Mouse (Mus musculus): ENCODE measurements around the gene Tcf23. TPM values are rescaled to one million over a fixed set of nuclear protein-coding genes. Genes with fewer than 3 reads are reported as not detected.

Tcf23 gene
- polyA plus RNA-seq, 1 experiment from 2014 or later: 0.04 TPM

GRCm38 (mm10) chr5:30949654-30950326 lies 18.7 kb upstream of the Tcf23 start:
- DNase-seq (ENCODE audit: low spot score): peak; percentile 94

- DNase-seq (ENCODE audit: low spot score): no peak
Observed at GRCm38 (mm10) chr5:30950451-30950850, 18.0 kb upstream of the Tcf23 start.

GRCm38 (mm10) chr5:30950922-30951321 lies 17.5 kb upstream of the Tcf23 start:
- no peak for DNase-seq (ENCODE audit: low spot score)

GRCm38 (mm10) chr5:30951706-30952105 lies 16.8 kb upstream of the Tcf23 start:
- no peak for DNase-seq (ENCODE audit: low spot score)

- no peak for DNase-seq (ENCODE audit: low spot score)
Observed at GRCm38 (mm10) chr5:30952551-30952950, 15.9 kb upstream of the Tcf23 start.

GRCm38 (mm10) chr5:30954065-30954464 lies 14.4 kb upstream of the Tcf23 start:
- DNase-seq (ENCODE audit: low spot score): no peak

- DNase-seq (ENCODE audit: low spot score): no peak
Observed at GRCm38 (mm10) chr5:30954556-30954955, 13.9 kb upstream of the Tcf23 start.

GRCm38 (mm10) chr5:30955751-30956150 lies 12.7 kb upstream of the Tcf23 start:
- DNase-seq (ENCODE audit: low spot score): no peak

- no peak for DNase-seq (ENCODE audit: low spot score)
Observed at GRCm38 (mm10) chr5:30957891-30958290, 10.6 kb upstream of the Tcf23 start.

- DNase-seq (ENCODE audit: low spot score): no peak
Observed at GRCm38 (mm10) chr5:30959198-30959854, 9.1 kb upstream of the Tcf23 start.

- DNase-seq (ENCODE audit: low spot score): peak; percentile 99
Observed at GRCm38 (mm10) chr5:30959966-30960501, 8.4 kb upstream of the Tcf23 start, which contains the start of gene Preb. Preb (minus strand) TSS chr5:30960361.

- no peak for DNase-seq (ENCODE audit: low spot score)
Observed at GRCm38 (mm10) chr5:30960814-30961213, 7.6 kb upstream of the Tcf23 start.

- peak; percentile 66 for DNase-seq (ENCODE audit: low spot score)
Observed at GRCm38 (mm10) chr5:30961545-30962505, 6.6 kb upstream of the Tcf23 start.

GRCm38 (mm10) chr5:30963916-30964315 lies 4.5 kb upstream of the Tcf23 start:
- DNase-seq (ENCODE audit: low spot score): no peak

GRCm38 (mm10) chr5:30966189-30966588 lies 2.3 kb upstream of the Tcf23 start:
- DNase-seq (ENCODE audit: low spot score): no peak

- DNase-seq (ENCODE audit: low spot score): no peak
Observed at GRCm38 (mm10) chr5:30969440-30969839, 978 bp downstream of the Tcf23 start.

GRCm38 (mm10) chr5:30974870-30975656 lies 6.6 kb downstream of the Tcf23 start:
- no peak for DNase-seq (ENCODE audit: low spot score)

GRCm38 (mm10) chr5:30982357-30982756 lies 13.9 kb downstream of the Tcf23 start:
- no peak for DNase-seq (ENCODE audit: low spot score)

- DNase-seq (ENCODE audit: low spot score): no peak
Observed at GRCm38 (mm10) chr5:30992980-30993676, 24.7 kb downstream of the Tcf23 start.

- DNase-seq (ENCODE audit: low spot score): no peak
Observed at GRCm38 (mm10) chr5:30994074-30994473, 25.6 kb downstream of the Tcf23 start.
